Mouse (Mus musculus): ENCODE results near the gene Plekhm1. TPM values are rescaled to one million over a fixed set of nuclear protein-coding genes. Genes with fewer than 3 reads are reported as not detected.

Gene Plekhm1
- total RNA-seq, 2 experiments from 2014 or later: 16.3 to 18.8 TPM

DNA sequence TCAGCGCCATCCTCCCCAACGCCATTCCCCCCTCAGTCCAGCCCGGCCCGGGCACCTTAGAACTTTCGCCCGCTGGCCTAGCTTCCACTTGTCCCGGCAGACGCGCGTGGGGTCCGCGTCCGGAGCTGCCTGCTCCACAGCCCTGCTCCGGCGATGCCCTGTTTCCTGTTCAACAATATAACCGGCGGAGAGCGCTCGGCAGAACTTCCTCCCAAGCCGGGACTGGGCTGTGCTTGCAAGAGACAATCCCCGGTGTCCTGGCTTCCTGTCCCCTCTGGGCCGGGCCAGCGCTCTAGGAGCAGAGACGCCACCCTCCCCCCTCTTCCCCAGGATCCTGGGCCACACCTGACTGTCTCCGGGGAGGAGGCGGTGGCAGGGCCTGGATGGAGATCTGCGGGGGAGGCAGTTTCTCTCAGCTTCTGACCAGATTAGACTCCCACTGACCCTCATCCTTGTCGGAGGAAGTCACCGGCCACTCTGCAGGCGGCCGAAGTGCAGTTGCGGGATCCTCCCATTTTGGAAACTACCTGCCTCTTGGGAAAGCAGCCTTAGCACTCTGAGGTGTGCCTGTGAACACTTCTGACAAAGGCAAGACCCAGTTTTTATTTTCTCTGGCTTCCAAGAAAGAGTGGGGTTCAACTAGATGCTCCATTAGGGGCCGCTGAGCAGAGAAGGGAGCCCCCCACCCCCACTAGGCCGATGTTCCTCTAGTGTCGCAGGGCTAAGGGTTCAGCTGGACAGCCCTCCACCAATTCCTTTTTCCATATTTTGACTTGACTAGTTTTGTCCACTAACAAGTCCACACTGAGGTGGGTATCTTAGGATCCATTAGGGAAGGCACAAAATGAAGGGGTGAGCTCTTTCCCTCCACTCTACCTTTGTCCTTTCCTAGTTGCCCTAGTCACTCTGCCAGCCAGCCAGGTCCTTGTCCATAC lies 49.0 kb downstream of the Plekhm1 start, which contains the start of gene Arhgap27:
TSS of gene Arhgap27 (minus strand) at position 479 of the 935 bp plus-strand sequence.
- intact Hi-C loops (cut with DNase I): loop anchor here (2.0 kb wide), 1 partner anchor 35 kb away; no protein-coding TSS in a partner anchor
- DNase-seq (ENCODE audit: low spot score in 2 of 2): peak; percentile 38 to 52

DNA sequence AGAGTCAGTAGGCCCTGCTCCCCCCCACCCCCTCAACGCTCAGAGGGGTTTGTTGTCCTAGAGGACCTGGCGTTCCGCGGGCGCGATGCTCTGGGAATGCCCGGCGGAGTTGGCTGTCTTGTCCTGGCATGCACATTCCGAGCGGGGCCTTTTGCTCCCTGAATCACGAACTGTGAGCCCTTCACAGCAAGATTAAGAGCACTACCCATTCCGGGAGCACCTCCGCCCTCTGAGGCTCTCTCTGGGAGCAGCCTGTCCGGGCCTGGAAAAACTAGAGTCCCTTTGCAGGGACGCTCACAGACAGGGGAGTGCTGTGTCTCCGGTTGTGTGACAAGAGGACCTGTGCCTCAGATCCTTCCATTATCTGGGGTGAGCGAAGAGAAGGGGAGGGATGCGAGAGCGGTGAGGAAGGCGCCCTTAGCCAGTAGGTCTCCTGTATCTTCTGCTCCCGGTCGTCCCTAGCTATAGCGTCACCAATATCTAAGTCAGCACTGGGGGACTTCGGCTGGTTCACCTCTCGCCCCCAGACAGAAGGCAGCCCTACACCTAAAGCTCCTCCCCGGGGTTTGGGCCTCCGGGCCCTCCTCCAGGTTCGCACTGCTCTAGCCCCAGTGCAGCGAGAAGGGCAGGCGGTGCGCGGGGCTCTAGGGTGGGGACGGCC lies 49.8 kb downstream of the Plekhm1 start:
- DNase-seq (ENCODE audit: low spot score in 2 of 2): peak in 1 of 2 experiments; percentile 46

DNA sequence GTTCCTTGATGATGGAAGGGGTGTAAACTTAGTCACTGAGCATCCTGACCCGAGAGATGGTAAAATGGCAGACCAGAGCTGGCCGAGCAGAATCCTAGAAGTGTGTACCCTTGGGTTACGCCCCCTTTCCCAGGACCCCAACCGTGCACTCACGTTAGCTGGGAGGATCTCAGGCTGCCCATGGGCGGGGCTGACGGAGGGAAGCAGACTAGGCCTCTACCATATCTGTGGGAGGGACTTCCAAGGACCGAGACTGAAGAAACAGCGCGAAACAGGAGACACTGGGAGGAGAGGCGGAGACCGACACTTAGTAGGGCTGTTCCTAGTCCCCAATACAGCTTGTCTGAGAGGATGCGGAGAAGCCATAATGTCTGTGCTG lies 50.4 kb downstream of the Plekhm1 start:
- intact Hi-C loops (cut with DNase I): loop anchor here (2.0 kb wide), 1 partner anchor 37 kb away; no protein-coding TSS in a partner anchor
- no peak for DNase-seq (ENCODE audit: low spot score in 2 of 2)

More for the DNA sequence above, 49.8 kb downstream of the Plekhm1 start:
- intact Hi-C loops (cut with DNase I): loop anchor here (2.0 kb wide), 1 partner anchor 36 kb away; no protein-coding TSS in a partner anchor

DNA sequence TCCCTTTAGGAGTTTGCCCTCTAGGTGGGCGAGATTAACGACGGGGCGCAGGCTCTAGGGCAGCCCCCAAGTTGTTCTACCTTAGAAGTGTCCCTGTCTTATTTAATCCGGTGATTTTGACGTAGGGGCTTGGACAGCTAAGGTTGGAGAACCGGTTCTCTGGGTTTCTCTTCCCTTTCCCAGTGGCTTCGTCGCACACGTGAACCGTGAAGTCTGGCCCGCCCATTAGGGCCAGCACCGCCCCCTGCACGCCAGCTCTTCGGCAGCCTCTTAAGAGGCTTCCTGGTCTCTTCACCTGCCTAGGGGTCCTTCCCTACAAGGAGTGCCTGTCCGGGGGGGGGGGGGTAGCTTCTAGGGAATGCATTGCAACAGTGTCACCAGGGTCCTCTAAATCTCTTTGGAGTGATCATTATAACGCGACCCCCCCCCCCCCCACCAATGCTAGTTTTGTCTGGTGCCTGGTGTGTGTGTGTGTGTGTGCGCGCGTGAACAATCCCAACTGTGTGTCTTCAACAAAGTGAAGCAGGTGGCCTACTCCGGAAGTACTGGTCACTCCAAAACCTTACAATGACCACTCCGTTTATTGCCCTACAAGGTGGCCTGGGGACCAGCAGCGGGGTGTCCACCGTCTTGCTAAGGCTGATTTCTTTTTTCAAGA lies 51.0 kb downstream of the Plekhm1 start:
- DNase-seq (ENCODE audit: low spot score in 2 of 2): no peak
- intact Hi-C loops (cut with DNase I): loop anchor here (2.0 kb wide), 1 partner anchor 37 kb away; no protein-coding TSS in a partner anchor

DNA sequence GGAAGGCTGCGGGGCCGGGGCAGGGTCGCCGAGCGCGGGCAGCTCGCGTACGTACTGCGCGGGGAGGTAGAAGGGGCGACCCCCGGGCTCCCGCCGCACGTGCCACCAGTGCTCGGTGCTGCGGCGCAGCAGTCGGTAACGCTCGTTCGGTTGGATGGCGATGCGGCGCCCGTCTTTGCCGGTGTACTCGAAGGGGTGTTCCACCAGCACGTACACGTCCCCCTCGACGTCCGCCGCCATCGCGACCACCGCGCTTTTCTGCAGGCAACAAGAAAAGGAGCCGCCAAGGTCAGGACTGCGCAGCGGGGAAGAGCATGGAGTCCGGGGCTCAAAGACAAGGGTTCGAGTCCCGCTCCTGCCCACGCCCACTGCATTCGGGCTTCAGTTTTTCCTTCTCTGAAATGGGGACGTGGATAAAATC lies 51.8 kb downstream of the Plekhm1 start:
- intact Hi-C loops (cut with DNase I): no loop called here

DNA sequence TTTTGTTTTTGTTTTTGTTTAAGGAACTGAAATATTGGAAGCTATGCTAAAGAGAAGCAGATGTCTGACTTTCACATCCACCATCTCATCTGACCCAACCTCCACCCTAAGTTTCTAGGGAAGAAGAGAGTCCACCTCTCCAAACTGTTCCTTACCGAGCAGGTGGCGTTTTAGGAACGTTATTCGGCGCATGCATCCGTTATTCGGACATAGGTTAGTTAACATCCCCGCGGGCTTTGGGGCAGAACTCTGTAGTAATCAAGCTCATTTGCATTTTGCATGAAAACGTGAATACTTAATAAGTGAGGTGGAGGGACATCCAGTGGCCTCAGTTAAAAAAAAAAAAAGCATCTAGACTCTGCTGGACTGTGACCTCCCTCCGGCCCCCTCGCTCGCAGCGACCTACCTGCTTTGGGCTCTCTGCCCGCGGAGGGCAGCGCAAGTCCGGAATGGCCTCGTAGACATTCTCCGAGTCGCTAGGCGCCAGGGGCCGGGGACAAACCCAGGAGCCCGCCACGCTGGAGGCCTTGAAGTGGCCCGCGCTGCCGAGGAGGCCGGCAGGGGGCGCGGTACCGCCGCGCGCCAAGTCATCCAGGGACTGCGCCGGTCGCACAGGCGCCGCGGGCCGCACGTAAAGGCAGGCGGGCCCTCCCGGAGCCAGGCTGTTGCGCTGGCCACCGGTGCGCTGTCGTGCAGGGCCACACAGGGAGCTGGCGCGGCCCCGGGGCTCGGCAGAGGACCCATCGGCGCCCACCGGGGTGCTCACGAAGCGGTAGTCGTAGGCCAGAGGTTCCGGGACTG lies 52.4 kb downstream of the Plekhm1 start:
- intact Hi-C loops (cut with DNase I): no loop called here
- DNase-seq (ENCODE audit: low spot score in 2 of 2): peak; percentile 81 to 85

More for the DNA sequence above, 51.8 kb downstream of the Plekhm1 start:
- no peak for DNase-seq (ENCODE audit: low spot score in 2 of 2)

DNA sequence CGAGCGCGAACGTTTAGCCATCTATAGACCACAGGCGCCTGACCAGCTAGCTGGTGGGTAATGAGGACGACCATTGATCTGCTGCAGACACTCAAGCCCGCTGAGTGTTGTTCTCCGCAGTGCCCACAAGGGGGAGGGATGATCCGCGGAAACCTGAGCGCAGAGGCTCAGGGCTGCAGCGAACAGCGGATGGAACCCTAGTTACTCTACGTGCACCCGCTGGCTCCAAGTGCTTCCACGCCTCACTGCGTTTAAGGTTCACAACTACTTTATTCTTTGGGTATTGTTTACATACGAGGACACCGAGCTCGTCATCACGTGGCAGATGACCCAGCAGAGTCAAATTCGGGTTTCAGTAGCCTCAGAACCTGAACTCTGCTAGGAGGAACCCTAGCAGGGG lies 53.4 kb downstream of the Plekhm1 start:
- peak; percentile 49 to 60 for DNase-seq (ENCODE audit: low spot score in 2 of 2)
- intact Hi-C loops (cut with DNase I): no loop called here

DNA sequence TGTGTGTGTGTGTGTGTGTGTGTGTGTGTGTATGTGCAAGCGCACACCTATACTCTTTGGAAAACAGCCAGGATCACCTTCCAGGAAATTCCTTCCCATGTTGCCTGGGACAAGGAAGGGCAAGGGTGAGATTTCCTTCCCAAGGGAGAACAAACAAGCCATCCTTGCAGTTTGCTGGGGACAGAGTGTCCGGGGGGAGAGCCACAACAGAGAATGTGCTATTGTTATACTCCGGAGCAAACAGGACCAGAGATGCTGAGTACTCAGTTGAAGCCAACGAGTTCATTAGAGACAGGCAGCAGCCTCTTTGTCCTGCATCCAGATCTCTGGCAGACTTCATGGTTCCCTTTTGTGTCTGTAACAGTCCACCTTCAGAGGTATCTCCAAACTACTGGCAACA lies 54.2 kb downstream of the Plekhm1 start:
- DNase-seq (ENCODE audit: low spot score in 2 of 2): no peak
- intact Hi-C loops (cut with DNase I): no loop called here

DNA sequence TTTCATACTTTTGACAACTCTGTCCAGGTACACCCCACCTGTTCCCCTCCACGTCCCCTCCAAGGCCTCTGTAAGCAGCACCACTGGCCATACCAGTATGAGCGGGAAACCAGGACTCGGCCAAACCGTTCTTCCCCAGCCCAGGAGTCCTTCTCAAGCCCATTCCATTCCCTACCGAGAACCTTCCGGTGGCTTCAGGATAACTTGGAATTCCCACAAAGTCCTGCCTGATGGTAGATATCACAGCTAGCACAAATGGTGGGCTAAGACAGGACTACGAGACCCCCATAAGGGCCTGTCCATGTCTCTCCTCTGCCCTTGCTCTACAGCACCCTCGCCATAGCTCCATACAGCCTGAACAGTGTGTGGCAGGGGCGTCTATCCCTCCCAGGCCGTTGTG lies 54.8 kb downstream of the Plekhm1 start:
- intact Hi-C loops (cut with DNase I): no loop called here

DNA sequence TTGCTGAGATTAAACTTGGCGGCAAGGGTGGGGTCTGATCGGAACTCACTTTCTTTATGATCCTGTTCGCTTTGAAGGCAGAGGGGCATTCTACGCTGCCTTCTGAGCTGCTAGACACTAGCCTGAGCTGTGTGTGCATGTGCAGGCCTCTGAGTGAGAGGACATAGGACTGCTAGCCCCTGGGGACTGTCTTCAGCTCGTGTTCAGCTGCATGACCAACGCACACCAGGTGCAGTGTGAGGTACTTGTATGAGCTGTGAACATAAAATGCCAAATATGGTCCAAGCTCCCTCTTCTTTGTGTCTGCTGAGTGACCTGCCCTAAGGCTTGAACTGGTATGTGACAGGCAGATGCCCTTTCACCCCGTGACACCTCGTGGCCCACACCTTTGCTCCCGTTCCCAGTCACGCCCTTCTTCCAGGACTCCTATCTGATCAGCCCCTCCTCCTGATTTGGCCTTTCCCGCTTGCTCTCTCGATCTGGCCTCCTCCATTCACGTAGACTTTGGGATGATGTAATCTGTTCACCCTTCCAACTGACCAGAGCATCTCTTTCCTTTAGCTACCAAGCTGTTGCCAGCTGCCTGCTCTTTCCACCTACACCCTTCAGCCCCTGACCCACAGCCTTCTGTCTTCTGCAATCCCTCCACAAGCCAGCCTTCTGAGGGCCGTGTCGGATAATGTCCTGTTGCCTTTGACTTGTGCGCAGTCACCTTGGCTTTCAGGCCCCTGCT lies 55.4 kb downstream of the Plekhm1 start:
- intact Hi-C loops (cut with DNase I): no loop called here
- no peak for DNase-seq (ENCODE audit: low spot score in 2 of 2)

More for the DNA sequence above, 54.8 kb downstream of the Plekhm1 start:
- DNase-seq (ENCODE audit: low spot score in 2 of 2): no peak

DNA sequence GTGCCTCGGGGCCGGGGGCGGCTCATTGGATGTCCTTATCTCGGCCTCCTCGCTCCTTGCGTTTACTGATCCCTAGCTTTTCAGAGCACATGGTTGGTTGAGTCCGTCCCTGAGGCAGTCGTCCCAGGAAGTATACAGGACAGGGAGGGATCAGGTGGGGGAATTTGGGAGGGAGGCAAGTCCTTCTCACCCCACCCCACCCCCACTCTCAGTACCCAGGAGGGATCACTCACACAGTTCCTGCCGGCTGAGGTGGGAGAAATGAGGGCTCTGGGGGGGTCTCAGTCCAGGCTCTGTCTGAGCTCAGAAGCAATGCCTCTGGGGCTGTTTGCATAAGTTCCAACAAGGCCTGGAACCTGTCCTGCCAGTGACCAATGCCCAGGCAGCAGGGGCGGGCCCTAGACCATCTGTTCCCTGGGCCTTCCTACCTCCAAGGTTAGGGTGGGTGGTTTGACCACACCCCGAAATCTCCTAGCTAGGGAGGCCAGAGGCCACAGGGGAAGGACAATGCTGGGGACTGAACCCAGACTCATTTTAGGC lies 56.4 kb downstream of the Plekhm1 start:
- intact Hi-C loops (cut with DNase I): no loop called here

DNA sequence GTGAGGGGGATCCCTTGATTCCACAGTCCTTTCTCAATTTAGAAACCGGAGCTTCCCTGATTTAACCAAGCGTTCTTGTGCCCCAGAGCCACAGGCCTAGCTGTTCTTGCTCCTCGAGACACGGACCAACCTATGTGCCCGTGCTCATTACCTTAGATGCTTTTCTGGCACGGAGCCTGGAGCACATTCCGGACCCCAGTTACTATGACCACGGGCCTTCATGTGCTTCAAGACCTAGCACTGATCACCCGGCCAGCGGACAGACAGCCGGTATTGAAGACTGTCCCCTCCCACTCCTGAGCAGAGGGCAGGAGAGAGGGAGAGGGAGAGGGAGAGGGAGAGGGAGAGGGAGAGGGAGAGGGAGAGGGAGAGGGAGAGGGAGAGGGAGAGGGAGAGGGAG lies 57.2 kb downstream of the Plekhm1 start:
- DNase-seq (ENCODE audit: low spot score in 2 of 2): no peak
- intact Hi-C loops (cut with DNase I): no loop called here

More for the DNA sequence above, 56.4 kb downstream of the Plekhm1 start:
- DNase-seq (ENCODE audit: low spot score in 2 of 2): no peak

DNA sequence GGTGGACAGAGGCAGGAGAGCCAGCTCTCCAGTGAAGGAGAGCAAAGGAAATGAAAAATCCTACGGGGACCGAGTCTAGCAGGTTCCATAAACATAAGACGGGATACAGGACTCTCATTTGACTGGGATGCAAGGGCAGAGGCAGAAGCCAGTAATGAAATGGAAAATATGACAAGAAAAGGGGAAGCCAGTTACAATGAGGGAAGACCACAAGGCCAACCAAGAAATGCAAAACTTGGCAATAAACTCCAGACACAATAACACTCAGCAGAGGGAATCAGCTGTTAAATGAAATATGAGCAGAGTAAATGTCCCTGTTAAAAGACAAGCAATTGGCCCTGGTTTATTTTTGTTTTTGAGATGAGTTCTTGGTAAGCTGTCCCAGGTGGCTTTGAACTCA lies 58.5 kb downstream of the Plekhm1 start:
- intact Hi-C loops (cut with DNase I): no loop called here
- no peak for DNase-seq (ENCODE audit: low spot score in 2 of 2)

DNA sequence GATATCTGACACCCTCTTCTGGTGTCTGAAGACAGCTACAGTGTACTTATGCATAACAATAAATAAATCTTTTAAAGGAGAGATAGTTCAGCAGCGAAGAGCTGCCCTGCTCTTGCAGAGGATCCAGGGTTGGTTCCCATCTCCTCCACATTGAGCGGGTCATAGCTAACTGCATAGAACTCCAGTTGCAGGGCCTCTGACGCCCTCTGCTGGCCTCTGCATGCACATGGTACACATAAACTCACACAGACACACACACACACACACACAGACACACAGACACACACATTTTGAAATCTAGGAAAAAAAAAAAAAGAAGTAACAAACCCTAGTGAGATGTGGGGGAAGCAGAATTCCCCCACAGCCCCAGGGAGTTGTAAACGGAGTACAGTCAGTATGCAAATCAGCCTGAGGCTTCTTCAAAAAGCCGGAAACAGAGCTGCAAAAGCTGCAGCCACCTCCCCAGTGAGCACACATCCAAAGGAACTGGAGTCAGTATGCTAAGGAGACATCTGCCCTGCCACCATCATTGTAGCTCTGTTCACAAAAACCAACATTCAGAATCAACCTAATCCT lies 60.2 kb downstream of the Plekhm1 start:
- intact Hi-C loops (cut with DNase I): no loop called here
- DNase-seq (ENCODE audit: low spot score in 2 of 2): no peak

DNA sequence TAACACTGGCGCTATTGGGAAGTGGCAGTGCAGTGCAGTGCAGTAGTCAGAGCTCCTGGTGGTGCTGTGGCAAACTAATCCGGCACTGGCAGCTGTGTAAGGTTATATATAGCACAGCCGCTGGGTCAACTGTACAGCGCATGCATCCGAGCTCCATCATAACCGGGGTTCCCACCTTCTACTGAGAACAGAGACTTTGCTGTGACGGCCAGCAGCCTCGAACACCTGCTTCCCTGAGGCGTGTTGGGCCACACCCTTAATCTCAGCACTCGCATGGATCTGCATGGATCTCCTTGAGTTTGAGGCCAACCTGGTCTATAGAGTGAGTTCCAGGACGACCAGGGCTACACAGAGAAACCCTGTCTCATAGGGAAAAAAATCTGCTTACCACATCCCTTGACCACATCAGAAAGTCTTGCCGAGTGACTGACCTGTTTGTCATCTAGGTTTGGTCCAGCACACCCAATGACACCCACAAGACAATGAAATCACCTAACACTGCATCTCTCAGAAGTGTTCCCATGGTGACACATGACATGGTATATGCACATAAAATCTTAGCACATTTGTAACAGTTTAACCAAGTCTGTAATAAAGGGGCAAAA lies 61.7 kb downstream of the Plekhm1 start:
- DNase-seq (ENCODE audit: low spot score in 2 of 2): no peak

DNA sequence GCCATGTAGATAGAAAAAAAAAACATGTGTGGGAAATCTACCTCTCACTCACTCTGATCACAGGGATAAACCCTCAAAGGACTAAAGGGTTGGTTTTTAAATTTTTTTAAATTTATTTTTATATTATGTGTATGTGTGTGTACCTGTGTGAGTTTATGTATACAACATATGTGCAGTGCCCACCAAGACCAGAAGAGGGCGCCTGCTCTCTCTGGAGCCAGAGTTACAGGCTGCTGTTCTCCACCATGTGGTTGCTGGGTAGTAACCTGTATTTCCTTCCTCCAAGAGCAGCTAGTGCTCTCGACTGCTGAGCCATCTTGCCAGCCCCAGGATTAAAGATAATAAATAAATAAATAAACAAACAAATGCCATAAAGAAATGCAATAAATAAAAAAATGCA lies 62.8 kb downstream of the Plekhm1 start:
- intact Hi-C loops (cut with DNase I): no loop called here
- no peak for DNase-seq (ENCODE audit: low spot score in 2 of 2)

More for the DNA sequence above, 61.7 kb downstream of the Plekhm1 start:
- intact Hi-C loops (cut with DNase I): no loop called here

DNA sequence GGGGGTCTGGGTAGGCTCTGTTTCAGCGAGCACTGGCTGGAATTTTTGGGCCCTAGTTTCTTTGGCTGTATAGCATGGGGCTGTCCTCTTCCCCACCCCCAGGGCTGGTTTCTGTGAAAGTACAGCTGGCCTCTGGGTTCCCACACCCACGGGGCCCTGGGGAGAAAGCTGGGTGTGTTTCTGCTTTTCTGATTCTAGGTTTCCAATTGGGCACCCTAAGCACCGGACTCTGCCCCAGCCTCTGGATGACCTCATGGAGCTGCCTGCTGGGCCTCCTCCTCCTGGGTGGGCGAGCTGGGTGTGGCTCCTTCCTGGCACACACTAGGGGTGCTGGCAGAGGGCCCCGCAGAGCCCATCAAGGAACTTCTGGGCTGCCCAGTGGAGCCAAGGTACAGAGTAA lies 65.8 kb downstream of the Plekhm1 start:
- DNase-seq (ENCODE audit: low spot score in 2 of 2): no peak
- intact Hi-C loops (cut with DNase I): no loop called here
